Mouse (Mus musculus): ENCODE measurements around the gene Gm45785.

- no peak for TF ChIP-seq ZC3H11A (IDR thresholded peaks at IDR 0.05; ENCODE audit: borderline replicate concordance, low read depth, low read length)
- no peak for TF ChIP-seq HCFC1 (IDR thresholded peaks at IDR 0.05; ENCODE audit: borderline replicate concordance, insufficient read depth, low read length)
These were observed 44.1 kb upstream of the Gm45785 start, which contains the start of gene Cox8b for GRCm38 (mm10) chr7:140900220-140900619.

Data from ES-E14 (cell line).